Mouse (Mus musculus) heart, postnatal 4 days (tissue): ENCODE results near the gene Snd1. TPM values are rescaled to one million over a fixed set of nuclear protein-coding genes. Genes with fewer than 3 reads are reported as not detected.

Source experiments
- DNase-seq: peaks from one replicate; pipeline ENCODE4 v3.0.0; 2021
- total RNA-seq, 2 experiments: library from RNA; stranded (reverse); gene quantifications; 2 replicates each; pipeline ENCODE4 v1.2.3; 2021

Snd1 gene
- total RNA-seq, 2 experiments from 2014 or later = 118 to 128 TPM

DNA sequence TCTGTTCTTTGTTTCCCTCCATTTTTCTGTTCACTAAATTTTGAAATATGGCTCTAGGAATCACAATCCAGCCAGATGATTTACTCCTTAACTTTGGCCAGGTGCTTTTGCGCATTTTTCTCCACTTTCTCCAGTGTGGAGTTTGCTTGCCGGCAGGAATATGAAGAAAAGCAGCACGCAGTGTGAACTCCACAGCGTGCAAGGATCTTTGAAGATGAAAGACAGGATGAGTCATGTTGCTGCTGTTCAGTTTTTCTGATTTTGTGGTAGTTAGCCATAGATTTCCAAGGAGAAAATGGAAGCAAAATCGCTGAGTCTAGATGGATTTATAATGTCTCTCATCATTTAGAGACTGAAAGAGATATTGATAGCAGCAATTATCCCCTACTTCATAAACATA, 165.1 kb downstream of the Snd1 start:
- no peak for DNase-seq

DNA sequence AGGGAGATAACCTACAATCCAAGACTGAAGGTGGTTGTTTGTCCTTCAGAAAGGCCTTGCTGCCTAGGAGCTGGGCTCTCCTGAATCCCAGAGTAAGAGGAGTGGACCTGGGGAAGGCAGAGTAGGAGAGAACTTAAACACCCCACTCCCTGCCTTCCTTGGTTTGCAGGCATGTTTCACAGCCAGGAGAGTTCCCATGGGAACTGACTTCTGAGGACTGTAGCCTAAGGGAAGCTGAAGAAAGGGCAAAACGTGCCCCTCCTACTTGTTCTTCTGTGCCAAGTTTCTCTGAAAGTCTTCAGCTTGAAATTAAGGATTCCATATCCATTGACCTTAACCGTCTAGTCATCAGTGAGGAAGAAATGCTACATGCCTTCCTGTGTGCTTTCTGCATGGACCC, 168.0 kb downstream of the Snd1 start:
- no peak for DNase-seq

DNA sequence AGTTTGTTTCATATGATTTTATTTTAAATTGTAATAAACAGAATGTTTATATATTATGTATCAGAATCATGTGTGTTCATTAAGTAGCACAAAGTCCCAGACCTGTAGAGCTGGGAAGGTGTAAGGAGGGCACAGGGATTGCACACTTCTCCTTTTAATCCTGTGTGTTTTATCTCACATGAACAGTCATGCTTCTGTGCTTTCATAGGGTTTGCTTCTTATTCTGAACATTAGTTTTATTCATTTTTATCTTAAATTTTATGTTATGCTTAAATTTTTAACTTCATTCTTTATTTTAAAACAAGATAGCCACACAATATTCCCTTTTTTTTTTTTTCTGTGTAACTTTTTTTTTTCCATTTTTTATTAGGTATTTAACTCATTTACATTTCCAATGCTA, 170.3 kb downstream of the Snd1 start:
- no peak for DNase-seq

DNA sequence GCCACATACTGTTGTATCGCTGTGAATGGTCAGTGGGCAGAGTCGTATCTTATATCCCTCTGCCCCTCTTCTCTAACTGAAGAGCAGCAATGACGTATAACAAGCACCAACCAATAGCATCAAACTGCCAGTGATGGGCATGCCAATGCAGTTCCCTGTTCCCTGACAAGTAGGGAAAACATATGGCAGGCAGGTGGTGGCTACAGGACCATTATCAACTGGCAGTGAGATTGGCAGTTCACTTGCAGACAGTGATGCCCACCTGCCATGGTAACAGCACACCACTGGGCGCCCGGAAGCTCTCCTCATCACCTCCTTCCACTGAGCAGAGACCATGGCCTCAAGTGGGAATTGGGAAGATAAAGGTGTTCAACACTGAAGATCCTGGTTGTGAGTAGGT, 181.6 kb downstream of the Snd1 start:
- no peak for DNase-seq

DNA sequence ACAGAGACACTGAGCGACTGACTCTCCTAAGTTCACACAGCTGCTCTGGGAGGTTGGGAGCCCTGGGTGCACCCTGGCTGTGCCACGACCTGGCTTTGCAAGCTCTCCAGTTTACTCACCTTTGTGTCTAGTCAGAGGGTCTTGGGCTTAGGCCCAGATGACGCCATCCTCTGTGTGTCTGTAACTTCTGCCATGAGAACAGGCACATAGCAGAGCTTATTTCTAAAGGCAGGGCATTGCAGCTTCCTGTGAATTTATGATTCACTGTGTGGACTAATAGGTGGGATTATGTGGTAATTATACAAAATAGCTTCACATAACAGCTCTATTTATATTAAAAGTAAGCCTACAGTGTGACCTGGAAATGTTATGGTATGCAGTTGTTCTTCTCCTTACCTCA, 188.1 kb downstream of the Snd1 start:
- no peak for DNase-seq

DNA sequence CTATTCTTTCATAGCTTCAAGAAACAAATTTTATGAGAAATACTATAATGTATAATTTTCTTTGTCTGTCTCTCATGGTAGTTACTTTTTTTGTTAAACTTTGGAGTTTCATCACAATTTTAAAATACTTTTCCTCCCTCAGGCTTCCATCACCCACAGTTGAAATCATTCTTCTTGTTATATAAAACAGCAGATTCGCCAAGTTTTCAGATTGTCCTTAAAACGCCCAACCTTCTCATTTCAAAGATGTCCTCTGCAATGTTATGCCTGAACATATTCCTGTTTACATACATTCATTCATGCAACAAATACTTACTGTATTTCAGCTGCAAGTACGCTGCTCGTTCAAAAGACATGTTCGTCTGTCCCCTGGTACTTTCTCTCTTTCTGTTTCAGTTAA, 188.7 kb downstream of the Snd1 start:
- DNase-seq = no peak

DNA sequence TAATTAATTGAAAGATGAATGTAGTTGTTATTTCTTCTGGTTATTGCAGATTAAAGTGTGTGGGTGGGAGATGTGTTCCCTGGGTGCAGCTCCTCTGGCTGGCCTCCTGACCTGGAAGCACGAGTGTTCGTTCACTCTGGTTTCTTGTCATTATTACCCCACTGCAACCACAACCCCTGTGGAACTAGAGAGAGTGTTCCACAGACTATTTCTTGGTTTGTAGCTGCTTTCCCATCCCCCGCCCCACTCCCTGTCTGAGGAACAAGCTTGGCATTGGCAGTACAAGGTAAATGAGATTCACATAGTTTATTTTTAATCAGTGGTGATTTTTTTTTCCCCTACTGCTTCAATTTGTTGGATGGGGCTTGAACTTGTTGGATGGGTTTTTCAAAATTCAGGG, 189.8 kb downstream of the Snd1 start:
- DNase-seq = no peak

DNA sequence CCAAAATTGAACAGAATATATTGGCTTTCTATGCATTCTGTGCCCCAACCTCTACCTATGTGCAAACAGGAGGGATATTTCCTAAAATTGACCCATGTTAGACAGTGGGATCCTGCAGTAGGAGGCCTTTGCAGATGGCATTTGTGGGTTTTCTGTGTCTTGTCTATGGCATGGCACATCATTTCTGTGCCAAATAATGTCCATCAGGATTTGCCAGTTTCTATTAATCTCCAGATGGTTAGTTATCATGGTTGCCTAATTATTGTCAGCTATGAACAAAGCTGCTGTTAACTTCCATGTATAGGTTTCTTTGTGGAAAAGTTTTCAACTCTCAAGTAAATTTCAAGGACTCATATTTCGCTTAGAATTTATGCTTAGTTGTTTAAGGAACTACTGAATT, 192.6 kb downstream of the Snd1 start:
- DNase-seq = no peak

DNA sequence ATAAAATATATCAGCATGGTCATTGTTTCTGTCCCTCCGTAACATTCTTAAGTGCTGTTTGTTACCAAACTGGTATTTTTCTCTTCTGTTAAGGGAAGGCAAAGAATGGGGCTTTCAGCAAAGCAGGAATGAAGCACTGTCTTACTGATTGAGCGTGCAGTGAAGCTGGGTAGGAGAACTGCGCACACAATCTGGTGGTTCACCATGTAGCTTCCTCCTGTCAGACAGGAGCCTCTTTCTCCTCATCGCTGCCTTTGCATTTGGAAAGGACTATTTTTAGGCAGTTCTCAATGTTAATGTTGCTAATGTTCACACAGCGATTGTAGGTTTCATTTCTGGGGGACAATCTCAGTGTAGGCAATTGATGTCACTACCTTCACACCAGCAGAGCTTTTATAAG, 194.3 kb downstream of the Snd1 start:
- DNase-seq = no peak

DNA sequence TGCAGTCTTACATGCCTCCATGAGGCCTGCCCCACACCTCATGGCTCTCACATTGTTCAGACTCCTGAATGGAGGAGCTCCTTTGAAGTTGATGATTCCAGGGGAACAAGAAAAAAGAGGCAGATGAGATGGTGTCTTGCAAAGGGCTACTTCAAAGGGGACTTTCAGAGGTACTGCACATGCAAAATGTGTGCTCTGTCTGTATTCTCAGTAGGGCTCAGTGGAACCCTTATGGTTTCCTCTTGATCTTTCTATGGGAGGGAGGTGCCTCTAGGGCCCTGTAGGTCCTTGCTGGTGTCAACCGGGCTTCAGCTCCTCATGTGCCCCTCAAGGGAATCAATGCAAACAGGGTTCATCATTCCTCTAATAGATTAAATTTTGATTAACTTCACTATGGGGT, 197.4 kb downstream of the Snd1 start:
- no peak for DNase-seq

DNA sequence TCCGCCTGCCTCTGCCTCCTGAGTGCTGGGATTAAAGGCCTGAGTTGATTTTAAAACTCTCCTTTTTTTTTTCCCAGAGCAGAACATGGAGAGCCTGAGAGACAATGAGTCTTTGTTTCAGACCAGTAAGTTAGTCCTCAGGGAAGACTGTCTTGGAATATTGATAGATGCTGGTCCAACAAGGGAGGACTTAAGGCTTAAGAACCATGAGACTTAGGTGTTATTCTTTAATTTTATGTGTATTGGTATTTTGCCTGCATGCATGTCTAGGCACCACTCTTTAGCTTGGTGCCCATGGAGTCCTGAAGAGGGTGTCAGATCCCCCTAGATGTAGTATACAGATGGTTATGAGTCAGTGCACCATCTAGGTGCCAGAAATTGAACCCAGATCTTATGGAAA, 199.7 kb downstream of the Snd1 start:
- DNase-seq = no peak

DNA sequence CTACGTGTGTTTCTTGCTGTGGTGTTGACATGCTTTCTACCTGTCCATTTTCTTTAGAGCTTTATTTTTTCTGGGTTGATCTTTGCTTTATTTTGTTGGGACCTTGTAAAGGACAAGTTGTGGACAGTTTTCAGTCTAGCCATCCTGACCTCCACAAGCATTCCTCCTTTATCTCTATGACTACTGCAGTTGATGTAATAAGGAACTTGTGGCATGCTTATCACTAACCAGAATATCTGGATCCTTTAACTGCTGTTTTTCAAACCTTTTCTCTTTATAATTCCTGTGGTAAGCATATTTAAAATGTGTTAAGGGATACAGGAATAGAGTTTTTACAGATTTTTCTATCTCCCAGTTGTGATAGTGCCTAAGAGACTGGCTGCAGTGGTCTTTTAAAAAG, 204.0 kb downstream of the Snd1 start:
- DNase-seq = no peak

DNA sequence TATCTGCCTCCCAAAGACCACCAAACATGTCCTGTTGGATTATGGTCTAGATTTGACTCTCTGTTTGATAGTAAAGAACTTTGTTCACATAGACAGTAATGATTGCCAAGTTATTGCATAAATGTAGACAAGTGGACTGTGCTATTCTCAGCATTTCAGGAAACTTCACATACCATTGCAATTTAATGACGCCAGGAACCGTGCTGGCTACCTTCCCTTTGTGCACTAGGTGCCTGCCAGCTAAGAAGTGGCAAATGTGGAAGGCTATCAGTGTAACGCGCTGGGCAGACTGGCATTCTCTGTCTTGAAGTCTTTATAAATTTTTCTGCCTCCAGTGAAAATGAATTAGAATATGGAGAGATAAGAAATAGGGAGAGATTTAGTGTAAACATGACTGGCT, 205.6 kb downstream of the Snd1 start:
- peak; percentile 55 for DNase-seq

DNA sequence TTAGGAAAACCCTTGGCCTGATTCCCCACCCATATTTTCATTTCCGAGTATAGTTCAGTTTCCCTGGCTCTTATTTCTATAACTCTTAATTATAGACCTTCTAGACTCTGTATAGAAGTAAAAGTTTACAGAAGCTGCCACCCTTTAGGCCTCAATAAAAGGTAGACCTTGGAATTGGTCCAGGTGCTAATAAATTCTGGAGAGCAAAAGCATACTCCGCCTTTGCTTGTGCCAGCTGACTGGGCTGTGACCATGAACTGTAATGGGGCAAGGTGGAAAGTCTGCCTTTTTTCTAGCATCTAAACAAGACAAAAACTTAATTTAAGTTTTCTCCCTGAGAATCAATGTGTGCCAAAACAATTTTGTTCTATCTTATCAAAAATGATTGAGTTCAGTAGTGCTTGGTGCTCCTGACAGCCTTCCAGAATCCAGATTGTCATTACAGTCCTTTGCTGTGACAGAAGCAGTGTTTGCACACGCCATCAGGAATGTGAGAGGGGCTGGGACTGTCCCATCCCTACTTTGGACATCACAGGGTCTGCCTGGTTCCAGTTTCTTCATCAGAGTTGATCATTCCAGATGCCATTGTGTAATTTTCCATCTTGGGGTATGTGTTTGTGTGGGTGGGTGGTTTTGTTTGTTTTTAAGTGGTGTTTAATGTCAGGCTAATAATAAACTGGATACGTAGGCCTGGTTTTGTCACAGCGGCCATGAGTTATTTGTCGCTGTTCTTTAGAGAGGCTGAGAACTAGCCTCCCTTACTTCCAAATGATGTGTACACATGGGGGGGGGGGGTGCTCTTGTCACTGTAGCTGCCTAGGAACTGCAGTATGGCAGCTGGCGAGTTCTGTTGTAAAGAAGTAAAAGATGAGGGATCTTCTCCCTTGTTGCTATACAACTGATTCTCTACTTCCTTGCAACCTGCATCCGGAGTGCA, 206.8 kb downstream of the Snd1 start:
- peak; percentile 7 for DNase-seq

DNA sequence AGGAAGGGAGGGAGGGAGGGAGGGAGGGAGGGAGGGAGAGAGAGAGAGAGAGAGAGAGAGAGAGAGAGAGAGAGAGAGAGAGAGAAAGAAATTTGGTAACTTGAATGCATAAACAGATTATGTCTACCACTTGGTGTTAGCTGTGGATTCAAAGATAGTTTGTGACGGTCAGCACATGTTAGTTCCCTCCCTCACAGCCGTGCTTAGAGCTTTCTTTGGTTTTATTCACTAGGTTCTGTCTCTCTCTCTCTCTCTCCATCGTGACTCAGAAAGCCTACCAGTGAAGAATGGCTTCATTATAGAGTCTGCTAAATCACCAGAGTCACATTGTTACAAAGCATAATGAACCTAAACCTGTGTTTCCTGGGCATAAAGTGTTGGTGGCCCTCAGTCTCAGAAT, 210.1 kb downstream of the Snd1 start:
- DNase-seq = no peak

DNA sequence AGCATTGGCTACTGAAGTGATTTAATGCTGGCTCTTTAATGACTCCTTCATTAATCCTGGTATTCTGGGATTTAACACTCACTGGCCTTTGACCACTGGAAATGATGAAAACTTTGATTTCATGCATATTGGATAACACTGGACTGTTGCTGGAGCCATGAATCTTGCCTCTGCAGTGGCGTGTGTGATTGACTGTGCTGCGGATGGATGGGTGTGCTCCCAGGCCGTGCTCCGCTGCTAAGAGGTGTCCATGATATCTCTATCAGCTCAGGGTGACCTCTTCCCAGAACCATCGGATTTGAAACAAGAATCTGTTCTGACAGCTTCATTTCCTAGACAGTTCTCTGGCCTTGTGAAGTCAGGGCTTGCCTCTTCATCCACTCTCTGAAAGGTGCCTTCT, 210.8 kb downstream of the Snd1 start:
- no peak for DNase-seq

DNA sequence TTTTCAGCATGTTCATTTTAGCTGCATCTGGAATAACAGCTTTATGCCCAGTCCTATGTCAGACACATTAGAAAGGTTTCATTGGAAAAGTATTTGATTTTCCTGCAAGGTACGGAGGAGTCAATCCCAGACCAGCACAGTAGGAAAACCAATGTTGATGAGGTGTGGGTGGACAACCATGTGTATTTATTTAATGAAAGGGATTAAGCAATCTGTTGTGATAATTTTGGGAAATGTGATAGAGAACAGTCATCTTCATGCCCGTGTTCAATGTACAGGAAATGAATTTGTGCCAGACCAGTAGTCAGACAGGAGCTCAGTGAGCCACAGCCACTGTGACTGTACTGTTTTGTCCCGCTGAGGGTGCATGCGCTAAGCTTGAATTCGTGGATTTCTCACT, 212.8 kb downstream of the Snd1 start:
- no peak for DNase-seq

DNA sequence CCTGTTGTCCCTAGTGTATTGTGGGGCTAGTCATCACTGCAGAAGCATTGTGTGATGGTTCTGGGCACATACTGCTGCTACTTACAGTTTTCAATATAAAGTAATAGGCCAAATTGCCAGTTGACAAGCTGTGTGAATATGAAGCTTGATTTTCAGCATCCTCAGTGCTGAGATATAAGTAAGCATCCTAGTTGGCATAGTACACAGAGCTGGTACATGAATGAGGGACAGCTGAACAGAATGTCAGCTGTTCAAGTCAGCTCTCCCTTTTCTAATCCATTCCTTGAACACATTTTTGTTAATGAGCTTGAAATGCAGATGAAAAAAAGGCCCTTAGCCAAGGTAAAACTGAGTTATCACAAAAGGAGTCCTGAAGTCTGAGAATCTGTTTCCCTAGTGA, 217.7 kb downstream of the Snd1 start:
- no peak for DNase-seq

DNA sequence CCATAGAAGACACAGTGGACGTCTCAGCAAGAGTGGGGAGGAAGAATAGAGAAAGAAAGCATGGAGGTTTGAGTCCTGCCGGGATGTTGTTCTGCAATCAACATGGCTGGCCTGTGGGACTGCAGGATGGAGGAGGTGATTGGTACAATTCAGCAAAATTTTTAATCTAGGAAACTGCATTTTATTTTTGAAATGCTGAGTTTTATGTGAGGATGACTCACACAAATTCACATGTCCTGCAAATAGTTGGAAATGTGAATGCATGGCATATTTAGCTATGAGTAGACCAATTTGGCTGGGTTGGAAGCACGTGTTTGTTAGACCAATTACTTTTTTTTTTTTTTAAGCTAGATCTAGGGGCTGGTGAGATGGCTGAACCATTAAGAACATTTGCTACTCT, 222.3 kb downstream of the Snd1 start:
- no peak for DNase-seq

DNA sequence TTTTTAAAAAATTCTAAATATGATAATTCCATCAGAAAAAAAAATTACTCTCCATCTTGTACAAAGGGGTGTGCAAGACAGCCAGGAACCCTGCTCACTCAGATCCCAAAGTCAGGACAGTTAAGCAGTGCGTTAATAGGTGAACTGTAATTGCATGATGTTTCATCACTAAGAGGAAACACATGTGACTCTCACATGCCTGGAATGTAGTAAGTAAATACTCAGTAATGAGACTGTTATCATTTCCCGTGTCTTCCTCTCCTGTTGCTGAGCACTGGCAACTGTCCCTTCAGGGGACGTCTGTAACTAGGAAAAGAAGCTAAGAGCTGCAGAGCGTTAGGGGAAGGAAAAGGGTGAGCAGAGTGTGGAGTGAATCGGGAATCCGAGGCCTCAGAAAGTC, 229.7 kb downstream of the Snd1 start:
- DNase-seq = no peak

DNA sequence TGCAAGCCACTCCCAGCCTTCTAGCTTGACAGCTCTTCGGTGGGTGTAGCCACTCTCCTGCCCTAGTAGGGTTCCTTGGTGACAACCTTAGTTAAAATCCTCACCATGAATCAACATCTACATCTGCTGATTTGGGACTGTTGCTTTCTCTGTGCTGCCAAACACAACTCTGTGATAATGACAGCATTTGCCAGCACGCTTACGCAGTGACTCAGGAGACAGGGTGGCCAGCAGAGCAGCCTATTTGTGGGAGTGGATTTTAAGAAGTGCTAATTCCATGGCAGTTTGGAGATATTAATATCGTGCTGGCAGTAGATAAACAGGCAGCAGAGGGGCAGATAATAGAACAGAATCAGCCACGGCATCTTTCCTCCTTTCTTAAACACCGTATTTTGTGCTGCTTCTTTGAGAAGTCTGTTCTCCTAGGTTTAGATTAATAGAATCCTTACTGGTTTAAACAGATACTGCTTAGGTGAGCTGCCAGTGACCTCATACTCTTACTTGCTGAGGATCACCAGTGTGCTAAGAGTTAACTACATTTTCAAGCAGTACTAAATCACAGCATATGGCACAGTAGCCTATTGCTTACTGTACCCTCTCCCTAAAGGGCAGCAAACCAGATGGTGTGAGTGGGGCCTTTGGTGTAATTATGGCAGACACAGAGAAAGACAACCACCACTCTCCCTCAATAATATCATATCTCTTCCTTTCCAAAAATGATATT, 230.6 kb downstream of the Snd1 start:
- peak; percentile 15 for DNase-seq

DNA sequence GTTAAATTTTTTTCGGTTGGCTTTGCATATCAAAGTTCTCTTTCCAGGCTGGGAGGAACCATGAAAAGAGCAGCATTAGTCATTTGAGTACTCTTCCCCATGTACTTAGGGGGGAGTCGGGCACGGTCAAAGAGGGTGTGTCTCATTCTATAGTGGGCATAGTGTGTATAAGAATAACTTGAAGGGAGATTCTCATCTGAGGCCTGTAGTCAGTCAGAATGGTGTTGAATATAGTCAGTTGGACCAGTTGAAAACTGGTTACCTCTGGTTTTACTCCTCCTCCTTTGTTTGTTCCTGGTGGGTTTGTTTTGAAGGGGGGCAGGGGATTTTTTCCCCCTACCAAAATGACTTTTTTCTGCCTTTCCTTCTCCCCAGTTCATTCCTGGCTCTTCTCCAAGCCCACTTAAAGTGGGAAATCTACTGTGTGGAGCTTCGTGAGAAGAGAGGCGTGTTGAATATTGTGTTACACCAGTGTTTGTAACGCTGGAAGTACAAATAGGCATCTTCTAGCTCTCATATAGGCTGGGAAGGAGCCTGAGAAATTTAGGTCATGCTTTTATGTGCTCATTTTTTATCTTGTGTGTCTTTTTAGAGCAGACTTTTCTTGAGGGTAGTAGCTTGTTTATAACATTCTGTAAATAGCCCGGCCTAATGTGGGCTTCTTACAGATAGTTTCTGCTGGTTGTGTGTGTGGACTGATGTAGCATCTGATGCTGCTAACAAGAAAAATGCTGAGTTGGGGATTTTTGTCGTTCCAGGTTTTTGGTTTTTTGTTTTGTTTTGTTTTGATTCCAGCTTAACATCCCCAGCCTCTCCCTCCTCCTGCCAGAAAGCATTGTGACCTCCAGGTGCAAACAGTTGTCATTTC, 231.4 kb downstream of the Snd1 start:
- no peak for DNase-seq

DNA sequence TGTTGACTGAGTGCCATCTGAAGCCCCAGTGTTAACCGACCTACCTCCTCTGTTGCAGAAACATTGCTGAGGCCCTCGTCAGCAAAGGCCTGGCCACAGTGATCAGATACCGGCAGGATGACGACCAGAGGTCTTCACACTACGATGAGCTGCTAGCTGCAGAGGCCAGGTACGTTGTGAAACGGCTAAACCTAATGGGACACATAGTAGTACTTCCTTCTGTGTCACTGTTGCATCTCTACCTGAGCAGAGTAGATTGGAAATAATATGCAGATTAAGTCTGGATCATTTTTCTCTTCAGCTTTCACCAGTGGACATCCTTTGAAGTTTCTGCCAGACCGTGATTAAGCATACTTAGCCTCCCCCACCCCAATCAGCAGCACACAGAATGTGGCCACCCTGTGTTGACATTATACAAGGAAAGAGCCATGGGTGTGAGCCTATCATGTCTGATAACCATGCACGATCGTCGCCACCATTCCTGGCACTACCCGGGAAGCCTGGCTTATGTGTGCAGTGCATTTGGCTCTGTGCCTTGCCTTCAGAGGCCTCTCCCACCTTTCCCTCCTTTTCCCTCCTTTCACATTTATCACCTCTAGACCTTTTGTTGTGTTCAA, 232.1 kb downstream of the Snd1 start:
- peak; percentile 41 for DNase-seq
